Mouse (Mus musculus) brain, adult 10 weeks (tissue): ENCODE measurements around the gene Mrpl21. TPM values are rescaled to one million over a fixed set of nuclear protein-coding genes. Genes with fewer than 3 reads are reported as not detected.

Experiments used
- polyA plus RNA-seq: library from polyadenylated mRNA; stranded (reverse); fragments of 350-450 nt; fragmentation: Illumina TruSeq; extraction: RNeasy Lipid Tissue Mini Kit (QIAGEN cat#74804); gene quantifications from one replicate; pipeline ENCODE4 v1.2.3, GENCODE M21; 2015; ENCODE audit warnings: low read depth, low replicate concordance

The Mrpl21 gene
- polyA plus RNA-seq = 80.2 TPM

GRCm38 (mm10) chr19:3282572-3283467 is at the start of gene Mrpl21, which contains the start of gene Ighmbp2:
Gene Mrpl21, plus strand, starts transcription at chr19:3282901.
Gene Ighmbp2, minus strand, starts transcription at chr19:3283017.

GRCm38 (mm10) chr19:3322261-3322969 is 39.7 kb downstream of the Mrpl21 start, which contains the start of gene Cpt1a:
Gene Cpt1a, plus strand, starts transcription at chr19:3322334.

Other genes starting within 250 kb of the Mrpl21 start
- gene Ighmbp2, start 116 bp downstream of the Mrpl21 start, polyA plus RNA-seq = 6.7 TPM
- gene Cpt1a, start 39.4 kb downstream of the Mrpl21 start, polyA plus RNA-seq = 16.3 TPM
- gene Tesmin, start 106.0 kb downstream of the Mrpl21 start, polyA plus RNA-seq = not detected
- gene Gal, start 131.6 kb downstream of the Mrpl21 start, polyA plus RNA-seq = 1.8 TPM